26 mouse cellular contexts compared by ENCODE assay signal in genomic region chr19:48544294-48544693, GRCm38 (mm10).
"Had no signal": no experiment of that assay in that cellular context is flagged by ENCODE, and none has a peak within 500 bp of the region (broad histone marks: within the 10 kb centered on the region; RNA-seq: fewer than 3 reads in every experiment).

No protein-coding gene starts in this region.

- H3K4me2 ChIP-seq: embryonic facial prominence, embryonic 12.5 days; embryonic facial prominence, embryonic 13.5 days; embryonic facial prominence, embryonic 15.5 days; forebrain, embryonic 12.5 days; forebrain, embryonic 13.5 days; forebrain, embryonic 15.5 days had no signal

- H3K36me3 ChIP-seq: embryonic facial prominence, embryonic 10.5 days; embryonic facial prominence, embryonic 12.5 days; embryonic facial prominence, embryonic 13.5 days; embryonic facial prominence, embryonic 15.5 days; forebrain, embryonic 10.5 days; forebrain, embryonic 12.5 days; forebrain, embryonic 15.5 days had no signal

- H3K27me3 ChIP-seq: embryonic facial prominence, embryonic 12.5 days; embryonic facial prominence, embryonic 13.5 days; embryonic facial prominence, embryonic 15.5 days; forebrain, embryonic 12.5 days; forebrain, embryonic 13.5 days; forebrain, embryonic 15.5 days had no signal

- DNase-seq: cerebellum, adult 2 months; cerebellum, adult 8-10 months; cerebellum, adult 9-10 months; cerebellum, adult 9-11 months; cerebellum, postnatal 10 days; cerebellum, postnatal 14 days; cerebellum, postnatal 25 days; cerebellum, postnatal 36 days; embryo, embryonic 11 days; gastrocnemius, adult 2 months; gastrocnemius, postnatal 10 days; gastrocnemius, postnatal 14 days; gastrocnemius, postnatal 25 days; gastrocnemius, postnatal 36 days; heart, adult 11 months; heart, adult 18-20 months had no signal

- H3K9ac ChIP-seq: embryonic facial prominence, embryonic 12.5 days; embryonic facial prominence, embryonic 13.5 days; embryonic facial prominence, embryonic 15.5 days; forebrain, embryonic 12.5 days; forebrain, embryonic 13.5 days; forebrain, embryonic 15.5 days; forebrain, postnatal 0 days had no signal

- H3K4me3 ChIP-seq: embryonic facial prominence, embryonic 10.5 days; embryonic facial prominence, embryonic 12.5 days; embryonic facial prominence, embryonic 13.5 days; embryonic facial prominence, embryonic 15.5 days; erythroblast, embryonic 14.5 days; forebrain, embryonic 10.5 days; forebrain, embryonic 12.5 days; forebrain, embryonic 13.5 days; forebrain, embryonic 15.5 days; gastrocnemius, adult 2 months had no signal

- H3K4me1 ChIP-seq: embryonic facial prominence, embryonic 12.5 days; embryonic facial prominence, embryonic 13.5 days; embryonic facial prominence, embryonic 15.5 days had no signal

- H3K9me3 ChIP-seq: embryonic facial prominence, embryonic 12.5 days; embryonic facial prominence, embryonic 13.5 days; embryonic facial prominence, embryonic 15.5 days; forebrain, embryonic 12.5 days; forebrain, embryonic 13.5 days; forebrain, embryonic 15.5 days had no signal

- H3K27ac ChIP-seq: embryonic facial prominence, embryonic 10.5 days; embryonic facial prominence, embryonic 12.5 days; embryonic facial prominence, embryonic 13.5 days; embryonic facial prominence, embryonic 15.5 days; forebrain, embryonic 10.5 days; forebrain, embryonic 12.5 days; forebrain, embryonic 13.5 days; forebrain, embryonic 15.5 days; gastrocnemius, adult 2 months had no signal
